Mouse (Mus musculus) stomach, embryonic 16.5 days (tissue): ENCODE measurements at regions not wholly inside any gene's neighbourhood (a gene's known extent, or its start where the extent isn't known, plus 50 kb on each side); places are given as distances from the start of the nearest gene placed in this dataset.
A peak's percentile ranks its signal among the peaks of the same experiment; 100 is the strongest.

Experiments used
- ATAC-seq: fragments of 200-750 bp; cut with Nextera tagmentation; 2 replicates; pipeline ENCODE4 v1.8.0; 2017; ENCODE audit warnings: moderate number of reproducible peaks, moderate TSS enrichment; ENCODE audit not compliant: insufficient read depth, low FRiP score
- H3K27ac ChIP-seq: fragments of 300-500 bp; sonication (generic); 2 replicates; pipeline ENCODE4 v1.5.1; 2014; ENCODE audit warnings: low read length
- H3K27me3 ChIP-seq: fragments of 300-500 bp; sonication (generic); 2 replicates; pipeline ENCODE4 v1.6.1; 2014; ENCODE audit warnings: low read length, control low read depth, mixed read lengths; ENCODE audit not compliant: control insufficient read depth, insufficient read depth
- H3K36me3 ChIP-seq: fragments of 300-500 bp; sonication (generic); 2 replicates; pipeline ENCODE4 v1.6.1; 2014; ENCODE audit warnings: low read length; ENCODE audit not compliant: control insufficient read depth, insufficient read depth
- H3K4me1 ChIP-seq: fragments of 300-500 bp; sonication (generic); 2 replicates; pipeline ENCODE4 v1.6.1; 2014; ENCODE audit warnings: low read length, control low read depth, mixed read lengths; ENCODE audit not compliant: control insufficient read depth, insufficient read depth
- H3K4me2 ChIP-seq: fragments of 300-500 bp; sonication (generic); 2 replicates; pipeline ENCODE4 v1.6.1; 2014; ENCODE audit warnings: low read depth, low read length, mixed read lengths
- H3K4me3 ChIP-seq: fragments of 300-500 bp; sonication (generic); replicated peaks from 2 replicates; pipeline ENCODE4 v1.5.1; 2014; ENCODE audit warnings: mild to moderate bottlenecking, low read length
- H3K9ac ChIP-seq: fragments of 300-500 bp; sonication (generic); 2 replicates; pipeline ENCODE4 v1.6.1; 2014; ENCODE audit warnings: low read length
- H3K9me3 ChIP-seq: fragments of 300-500 bp; sonication (generic); replicated peaks from 2 replicates; pipeline ENCODE4 v1.6.1; 2016; ENCODE audit warnings: low read length, control low read depth; ENCODE audit not compliant: control insufficient read depth
- WGBS: fragments of 180-500 bp; shearing (Covaris S2); extraction: QIAGEN DNeasy Blood & Tissue Kit; methylation state at CpG from one replicate; pipeline ENCODE4 v1.1.7; 2014; 5-methylcytosine and 5-hydroxymethylcytosine counted together

DNA sequence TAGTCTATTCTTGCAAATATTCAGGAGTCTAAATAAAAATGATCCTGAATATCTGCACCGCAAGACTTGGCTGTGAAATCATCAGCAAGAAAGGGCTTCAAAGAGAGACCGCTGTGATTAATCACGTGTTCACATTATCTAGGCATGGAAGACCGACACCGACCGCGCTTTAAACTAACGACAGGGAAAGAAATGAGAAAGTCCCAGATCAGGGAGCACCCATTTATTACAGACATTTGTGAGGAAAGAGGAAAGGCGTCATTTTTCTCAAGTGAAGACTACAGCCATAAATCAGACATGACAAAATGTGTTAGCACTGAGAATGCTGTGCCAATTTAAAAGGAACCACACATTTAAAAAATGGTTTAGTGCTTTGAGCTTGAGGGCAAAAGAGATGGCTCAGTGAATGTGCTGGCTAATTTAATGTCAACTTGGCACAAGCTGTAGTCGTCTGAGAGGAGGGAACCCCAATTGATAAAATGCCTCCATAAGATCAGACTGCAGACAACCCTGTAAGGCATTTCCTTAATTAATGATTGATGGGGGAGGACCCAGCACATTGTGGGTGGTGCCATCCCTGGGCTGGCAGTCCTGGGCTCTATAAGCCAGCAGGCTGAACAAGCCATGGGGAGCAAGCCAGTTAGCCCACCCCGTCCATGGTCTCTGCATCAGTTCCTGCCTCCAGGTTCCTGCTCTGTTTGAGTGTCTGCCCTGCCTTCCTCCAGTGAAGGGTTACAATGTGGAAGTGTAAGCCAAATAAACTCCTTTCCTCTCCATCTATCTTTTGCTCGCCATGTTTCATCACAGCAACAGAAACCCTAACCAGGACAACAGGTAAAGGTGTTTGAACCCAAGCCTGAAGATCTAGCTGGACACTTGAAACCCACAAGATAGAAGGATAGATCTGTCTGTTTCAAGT is 81.5 kb upstream of the Gm47985 start:
- Histone ChIP-seq H3K27me3 (no peaks in the 10 kb centered on the region), H3K4me2 (no peak overlapping the region), H3K27ac (no peak overlapping the region), H3K36me3 (no peaks in the 10 kb centered on the region), H3K4me3 (no peak overlapping the region), H3K9ac (no peak overlapping the region), H3K9me3 (no peaks in the 10 kb centered on the region), H3K4me1 (peaks cover 12% of the 10 kb centered on the region)
- no peak for ATAC-seq
- 61% methylated on average over 12 of the region's 12 CpGs for WGBS

DNA sequence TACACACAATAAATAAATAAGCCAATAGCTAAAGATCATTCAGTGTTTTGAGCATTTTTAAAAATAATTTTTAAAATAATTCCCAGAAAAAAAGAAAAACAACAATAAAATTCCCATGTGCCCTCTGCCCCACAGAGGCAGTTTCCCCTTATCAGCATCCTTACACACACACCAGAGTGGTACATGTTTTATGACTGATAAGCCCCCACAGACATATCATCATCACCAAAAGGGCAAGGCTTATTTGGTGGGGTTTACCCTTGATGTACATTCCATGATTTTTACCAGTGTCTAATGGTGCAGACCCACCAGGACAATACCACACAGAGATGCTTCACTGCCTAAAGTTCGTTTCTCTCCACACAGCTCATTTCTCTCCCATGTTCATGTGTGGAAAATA is 80.8 kb upstream of the Gm47985 start:
- WGBS: 81% methylated on average over 1 of the region's 1 CpGs
- H3K9ac ChIP-seq: no peak overlapping the region
- H3K27ac ChIP-seq: no peak overlapping the region
- no peaks in the 10 kb centered on the region for H3K9me3 ChIP-seq
- peaks cover 8% of the 10 kb centered on the region for H3K4me1 ChIP-seq
- H3K27me3 ChIP-seq: no peaks in the 10 kb centered on the region
- no peaks in the 10 kb centered on the region for H3K36me3 ChIP-seq
- ATAC-seq: no peak; the same call in 1 of the 2 replicates
- H3K4me2 ChIP-seq: no peak overlapping the region
- H3K4me3 ChIP-seq: no peak overlapping the region

DNA sequence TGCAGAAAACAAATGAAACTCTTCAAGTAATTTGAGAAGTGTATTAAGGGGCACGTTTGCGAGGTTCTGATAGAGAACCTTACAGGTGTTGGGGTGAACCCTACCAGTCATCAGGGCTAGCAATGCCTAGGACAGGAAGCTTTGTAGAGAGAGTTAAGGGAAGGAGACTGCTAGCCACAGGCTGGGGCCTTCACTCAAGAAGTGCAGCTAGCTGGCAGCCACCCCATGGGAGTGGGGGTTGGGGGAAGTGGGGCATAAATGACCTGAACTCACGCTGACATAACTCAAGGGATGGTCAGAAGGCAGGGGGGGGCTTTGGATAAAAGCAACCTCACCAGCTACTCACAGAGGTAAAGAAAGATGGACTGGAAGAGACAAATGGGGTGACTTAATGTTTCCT is 80.3 kb upstream of the Gm47985 start:
- WGBS: 68% methylated on average over 3 of the region's 3 CpGs
- Histone ChIP-seq H3K4me1 (peaks cover 8% of the 10 kb centered on the region), H3K27me3 (no peaks in the 10 kb centered on the region), H3K36me3 (no peaks in the 10 kb centered on the region), H3K4me2 (no peak overlapping the region), H3K27ac (no peak overlapping the region), H3K4me3 (no peak overlapping the region), H3K9me3 (no peaks in the 10 kb centered on the region), H3K9ac (no peak overlapping the region)
- ATAC-seq: no peak

DNA sequence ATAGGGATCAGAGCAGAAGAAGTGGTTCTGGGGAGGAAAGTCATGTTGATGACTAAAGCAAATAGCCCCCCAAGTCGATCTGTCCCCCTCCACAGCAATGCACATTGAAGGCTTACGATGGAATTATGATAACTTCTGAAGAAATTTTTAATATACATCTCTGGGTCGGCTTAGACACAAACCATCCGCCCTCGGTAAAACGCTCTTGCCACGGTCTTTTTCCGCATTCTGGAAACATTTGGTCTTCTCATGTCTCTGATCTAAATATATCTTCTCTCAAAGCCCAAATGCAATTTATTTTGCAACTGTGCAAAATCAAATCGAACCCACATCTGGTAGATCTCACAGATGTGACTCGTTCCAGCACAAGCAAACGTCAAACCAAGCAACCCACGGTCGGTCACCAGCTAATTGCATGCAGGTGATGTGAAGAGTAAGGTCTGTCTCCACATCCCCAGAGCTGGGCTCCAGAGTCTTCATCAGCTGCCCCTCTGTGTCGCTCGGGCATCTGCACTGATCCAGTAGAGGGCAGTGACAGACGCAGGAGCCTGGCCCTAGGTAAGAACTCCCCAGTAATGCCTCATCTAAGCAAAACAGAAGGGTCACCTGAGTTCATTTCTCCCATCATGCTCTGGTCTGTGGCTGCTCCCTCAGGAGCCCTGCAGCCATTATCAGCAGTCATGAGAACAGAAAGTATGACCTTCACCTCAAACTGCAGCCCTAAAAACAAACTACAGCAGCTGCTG is 79.5 kb upstream of the Gm47985 start:
- H3K9me3 ChIP-seq: no peaks in the 10 kb centered on the region

DNA sequence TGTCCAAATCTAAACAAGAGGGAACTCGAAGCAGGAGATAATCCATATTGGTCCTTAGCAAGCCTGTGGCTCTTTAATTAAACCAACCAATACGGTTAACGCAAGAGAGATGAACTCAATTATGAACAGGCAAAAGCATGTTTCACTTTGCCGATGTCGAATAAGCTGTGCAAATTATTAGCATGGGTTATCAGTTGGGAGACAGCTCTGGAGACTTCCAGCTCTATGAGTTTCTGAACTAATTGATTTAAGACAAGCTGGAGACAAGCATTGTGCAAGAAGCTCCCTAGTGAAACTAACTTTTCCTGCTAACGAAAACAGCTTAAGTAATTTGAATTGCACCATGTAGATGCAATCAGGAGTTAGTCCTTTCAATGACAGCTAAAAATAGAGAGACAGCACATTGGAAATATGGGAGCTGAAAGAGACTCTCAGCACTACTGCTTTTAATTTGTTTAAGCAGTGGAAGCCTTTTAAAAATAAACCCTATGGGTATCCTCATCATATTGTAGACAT is 78.8 kb upstream of the Gm47985 start:
- ATAC-seq: no peak
- no peak overlapping the region for H3K27ac ChIP-seq

More for the DNA sequence above, 79.5 kb upstream of the Gm47985 start:
- Histone ChIP-seq H3K27me3 (no peaks in the 10 kb centered on the region), H3K4me3 (no peak overlapping the region), H3K4me2 (peak overlapping the region; percentile 26), H3K27ac (peak overlapping the region; percentile 20; the same call in 1 of the 2 replicates), H3K36me3 (no peaks in the 10 kb centered on the region), H3K9ac (no peak overlapping the region), H3K4me1 (peaks cover 8% of the 10 kb centered on the region)
- WGBS: 41% methylated on average over 16 of the region's 16 CpGs
- 0 out of 2 replicates have a peak, but pooled peaks have one; percentile 42 for ATAC-seq

DNA sequence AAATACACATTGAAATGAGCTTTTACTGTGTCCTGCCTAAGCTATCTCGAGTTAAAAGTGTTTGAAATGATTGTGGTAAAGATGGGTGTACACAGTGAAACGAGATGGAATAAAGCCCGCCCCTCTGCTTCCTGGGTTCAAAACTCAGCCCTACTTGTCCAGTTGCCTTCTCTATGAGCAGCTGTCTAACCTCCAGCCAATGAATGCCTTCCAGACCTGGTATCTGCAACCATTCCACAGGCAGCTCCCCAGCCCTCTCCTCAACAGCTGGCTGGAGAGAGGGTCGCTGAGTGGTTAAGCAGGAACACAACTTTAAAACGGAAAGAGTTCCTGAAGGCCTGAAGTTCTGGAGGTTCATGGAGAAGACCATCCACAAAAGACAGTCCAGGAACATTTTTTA is 78.0 kb upstream of the Gm47985 start:
- no peaks in the 10 kb centered on the region for H3K27me3 ChIP-seq
- no peak overlapping the region for H3K4me2 ChIP-seq
- H3K27ac ChIP-seq: no peak overlapping the region
- H3K9ac ChIP-seq: no peak overlapping the region
- no peak overlapping the region for H3K4me3 ChIP-seq
- WGBS: 80% methylated on average over 5 of the region's 5 CpGs
- peaks cover 8% of the 10 kb centered on the region for H3K4me1 ChIP-seq
- ATAC-seq: no peak
- no peaks in the 10 kb centered on the region for H3K9me3 ChIP-seq
- no peaks in the 10 kb centered on the region for H3K36me3 ChIP-seq

More for the DNA sequence above, 78.8 kb upstream of the Gm47985 start:
- Histone ChIP-seq H3K36me3 (no peaks in the 10 kb centered on the region), H3K27me3 (no peaks in the 10 kb centered on the region), H3K9me3 (no peaks in the 10 kb centered on the region), H3K9ac (no peak overlapping the region), H3K4me2 (peak overlapping the region; percentile 26), H3K4me1 (peaks cover 8% of the 10 kb centered on the region), H3K4me3 (no peak overlapping the region)
- 42% methylated on average over 6 of the region's 6 CpGs for WGBS

DNA sequence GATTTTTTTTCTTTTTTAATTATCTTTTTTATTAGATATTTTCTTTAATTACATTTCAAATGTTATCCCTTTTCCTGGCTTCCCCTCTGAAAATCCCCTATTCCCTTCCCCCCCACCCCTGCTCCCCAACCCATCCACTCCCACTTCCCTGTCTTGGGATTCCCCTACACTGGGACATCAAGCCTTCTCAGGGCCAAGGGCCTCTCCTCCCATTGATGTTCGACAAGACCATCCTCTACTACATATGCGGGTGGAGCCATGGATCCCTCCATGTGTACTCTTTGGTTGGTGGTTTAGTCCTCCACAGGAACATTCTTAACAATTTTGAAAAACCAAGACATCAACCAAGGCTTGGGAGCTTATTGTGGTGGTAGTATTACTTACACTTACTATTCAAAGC is 77.5 kb upstream of the Gm47985 start:
- H3K36me3 ChIP-seq: no peaks in the 10 kb centered on the region
- H3K27me3 ChIP-seq: no peaks in the 10 kb centered on the region
- H3K4me3 ChIP-seq: no peak overlapping the region
- no peak overlapping the region for H3K9ac ChIP-seq
- ATAC-seq: no peak
- 83% methylated on average over 2 of the region's 2 CpGs for WGBS
- no peak overlapping the region for H3K27ac ChIP-seq
- no peaks in the 10 kb centered on the region for H3K9me3 ChIP-seq
- H3K4me2 ChIP-seq: no peak overlapping the region
- peaks cover 8% of the 10 kb centered on the region for H3K4me1 ChIP-seq

DNA sequence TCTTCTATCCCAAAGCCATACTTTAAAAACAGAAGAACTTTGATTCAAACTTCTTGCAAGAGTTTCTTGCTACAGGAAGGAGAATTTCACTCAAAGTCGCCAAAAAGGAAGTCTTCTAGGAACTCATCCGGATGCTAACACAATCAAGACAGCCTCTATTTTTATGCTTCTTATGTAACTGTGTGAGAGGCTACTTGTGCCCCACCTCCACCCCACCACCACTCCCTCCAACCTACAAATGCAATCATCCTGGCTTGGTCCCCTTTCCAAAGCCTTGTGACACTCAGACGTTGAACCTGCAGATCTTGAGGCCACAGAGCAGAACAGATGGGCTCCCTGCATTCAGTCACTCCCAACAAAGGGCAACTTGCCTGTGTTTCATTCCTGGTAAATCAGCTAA is 77.1 kb upstream of the Gm47985 start:
- H3K27ac ChIP-seq: no peak overlapping the region
- H3K9me3 ChIP-seq: no peaks in the 10 kb centered on the region
- ATAC-seq: no peak
- H3K36me3 ChIP-seq: no peaks in the 10 kb centered on the region
- peaks cover 8% of the 10 kb centered on the region for H3K4me1 ChIP-seq
- H3K27me3 ChIP-seq: no peaks in the 10 kb centered on the region
- WGBS: 62% methylated on average over 3 of the region's 3 CpGs
- H3K4me2 ChIP-seq: no peak overlapping the region
- H3K4me3 ChIP-seq: no peak overlapping the region
- H3K9ac ChIP-seq: no peak overlapping the region

DNA sequence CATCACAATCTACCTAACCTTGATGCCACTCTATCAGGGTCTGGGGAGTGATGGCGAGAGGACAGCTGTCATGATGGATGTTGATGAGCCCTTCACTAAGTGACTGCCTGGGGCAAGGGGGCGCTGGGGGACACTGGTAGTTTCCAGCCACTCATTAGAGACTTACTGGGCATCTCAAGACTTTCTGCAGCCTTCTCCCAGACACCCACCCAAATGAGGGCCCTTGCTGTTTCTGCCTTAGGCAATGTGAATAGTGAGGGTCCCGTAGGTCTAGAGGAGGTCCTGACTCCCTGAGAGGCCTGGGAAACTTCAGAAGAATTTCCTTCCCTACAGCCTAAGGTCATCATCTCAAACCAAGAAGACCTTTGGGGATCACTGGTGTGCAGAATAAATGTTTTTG is 74.9 kb upstream of the Gm47985 start:
- Histone ChIP-seq H3K27ac (no peak overlapping the region), H3K9me3 (no peaks in the 10 kb centered on the region), H3K4me1 (peaks cover 5% of the 10 kb centered on the region), H3K36me3 (no peaks in the 10 kb centered on the region), H3K4me3 (no peak overlapping the region), H3K9ac (no peak overlapping the region), H3K4me2 (no peak overlapping the region), H3K27me3 (no peaks in the 10 kb centered on the region)
- no peak for ATAC-seq
- 73% methylated on average over 3 of the region's 3 CpGs for WGBS
